Mouse (Mus musculus) splenic B cell, adult 2 months (primary cell): ENCODE measurements around the gene Ifna4.
"Not testable (repeated sequence)": the region's sequence is repeated elsewhere in the genome, so short reads cannot be mapped to it uniquely, and the experiment has no call there.

Experiments
- DNase-seq: peaks from one replicate; pipeline ENCODE4 v3.0.0-alpha.2; 2011; ENCODE audit warnings: low read depth, low spot score
- H3K27me3 ChIP-seq: 2 replicates; pipeline ENCODE4 v1.6.1; 2012; ENCODE audit warnings: mild to moderate bottlenecking, low read length, moderate library complexity, mixed read lengths; ENCODE audit not compliant: control insufficient read depth, poor library complexity, insufficient read depth, severe bottlenecking
- H3K36me3 ChIP-seq: 2 replicates; pipeline ENCODE4 v1.6.1; 2012; ENCODE audit warnings: mild to moderate bottlenecking, low read length, moderate library complexity, mixed read lengths; ENCODE audit not compliant: control insufficient read depth, poor library complexity, insufficient read depth, severe bottlenecking

Gene Ifna4

DNA sequence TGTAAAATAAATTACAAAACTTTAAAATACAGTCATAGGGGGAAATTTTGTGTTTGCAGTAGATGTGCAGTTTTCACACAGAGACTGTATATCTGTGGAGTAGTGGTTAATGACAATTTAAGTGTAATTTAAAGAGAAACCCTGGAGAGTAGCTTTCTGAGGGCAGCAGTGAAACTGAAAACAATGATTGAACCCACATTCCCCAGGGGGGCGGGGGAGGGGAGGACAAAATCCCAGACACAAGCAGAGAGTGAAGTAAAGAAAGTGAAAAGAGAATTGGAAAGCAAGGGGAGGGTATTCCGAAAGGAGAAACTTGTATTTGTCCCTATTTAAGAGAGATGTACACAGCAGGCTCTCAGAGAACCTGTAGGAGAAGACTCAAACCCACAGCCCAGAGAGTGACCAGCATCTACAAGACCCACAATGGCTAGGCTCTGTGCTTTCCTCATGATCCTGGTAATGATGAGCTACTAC is at the start of gene Ifna4:
Gene Ifna4 (plus strand): TSS at position 424 of the 474 bp plus-strand sequence.
- Histone ChIP-seq H3K36me3 (no peaks in the 10 kb centered on the region), H3K27me3 (no peaks in the 10 kb centered on the region)
- DNase-seq, result peak; percentile 41

DNA sequence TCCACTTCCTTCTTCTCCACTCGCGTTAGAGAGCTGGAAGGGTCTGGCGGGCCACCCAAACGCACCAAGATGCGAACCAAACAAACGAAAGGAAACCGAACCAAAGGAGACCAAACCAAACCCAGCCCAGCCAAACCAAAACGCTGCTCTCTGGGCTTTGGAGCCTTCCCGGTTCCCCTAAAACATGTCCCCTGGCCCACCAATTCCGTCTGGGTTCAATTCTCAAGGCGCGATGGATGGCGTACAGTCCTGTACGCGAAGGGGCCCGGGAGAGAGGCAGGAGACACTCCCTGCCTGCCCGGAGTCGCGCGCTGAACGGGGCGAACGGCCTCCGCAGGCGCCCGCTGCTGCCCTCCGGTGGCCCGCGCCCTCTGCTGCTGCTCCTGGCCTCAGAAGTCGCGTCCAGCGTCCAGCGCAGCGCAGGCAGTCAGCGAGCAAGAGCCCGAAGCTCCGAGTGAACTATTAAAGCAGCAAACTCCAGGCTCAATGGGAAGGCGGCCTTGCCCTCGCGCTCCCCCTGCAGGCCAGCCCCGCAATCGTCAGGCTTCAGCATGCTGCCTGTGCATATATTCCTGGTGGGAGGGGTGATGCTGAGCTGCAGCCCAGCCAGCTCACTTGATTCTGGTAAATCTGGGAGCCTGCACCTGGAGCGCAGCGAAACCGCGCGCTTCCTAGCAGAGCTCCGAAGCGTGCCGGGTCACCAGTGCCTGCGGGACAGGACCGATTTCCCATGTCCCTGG is 47.6 kb upstream of the Ifna4 start, which contains the start of gene Gm13275:
Gene Gm13275 (plus strand): TSS at position 552 of the 740 bp plus-strand sequence.
- not testable (repeated sequence) for DNase-seq, H3K27me3 ChIP-seq, H3K36me3 ChIP-seq

DNA sequence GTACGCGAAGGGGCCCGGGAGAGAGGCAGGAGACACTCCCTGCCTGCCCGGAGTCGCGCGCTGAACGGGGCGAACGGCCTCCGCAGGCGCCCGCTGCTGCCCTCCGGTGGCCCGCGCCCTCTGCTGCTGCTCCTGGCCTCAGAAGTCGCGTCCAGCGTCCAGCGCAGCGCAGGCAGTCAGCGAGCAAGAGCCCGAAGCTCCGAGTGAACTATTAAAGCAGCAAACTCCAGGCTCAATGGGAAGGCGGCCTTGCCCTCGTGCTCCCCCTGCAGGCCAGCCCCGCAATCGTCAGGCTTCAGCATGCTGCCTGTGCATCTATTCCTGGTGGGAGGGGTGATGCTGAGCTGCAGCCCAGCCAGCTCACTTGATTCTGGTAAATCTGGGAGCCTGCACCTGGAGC is 44.6 kb upstream of the Ifna4 start, which contains the start of gene Gm13279:
Gene Gm13279 (plus strand): TSS at position 301 of the 400 bp plus-strand sequence.
- DNase-seq, H3K27me3 ChIP-seq, H3K36me3 ChIP-seq: not testable (repeated sequence)

DNA sequence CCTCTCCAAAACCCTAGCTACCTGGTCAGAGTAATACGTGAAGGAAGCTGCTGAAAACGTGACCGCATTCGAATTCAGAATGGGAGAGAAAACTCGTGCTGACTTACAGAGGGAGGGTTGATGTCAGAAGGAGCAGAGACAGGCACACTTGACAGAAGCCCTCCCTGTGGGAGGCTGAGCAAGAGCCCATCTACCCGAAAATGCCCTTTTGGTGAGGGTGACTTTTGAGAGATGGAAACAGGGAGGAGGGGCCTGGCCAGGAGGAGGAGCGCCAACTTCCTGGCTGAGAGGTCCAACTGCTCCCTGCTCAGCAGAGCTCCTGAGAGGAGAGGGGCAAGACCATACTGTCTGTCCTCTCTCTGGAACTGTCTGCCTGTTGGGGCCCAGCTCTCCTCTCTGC is 42.3 kb upstream of the Ifna4 start, which contains the start of gene Gm13285:
Gene Gm13285 (plus strand): TSS at position 301 of the 400 bp plus-strand sequence.
- H3K36me3 ChIP-seq, H3K27me3 ChIP-seq, DNase-seq: not testable (repeated sequence)

- not testable (repeated sequence) for H3K27me3 ChIP-seq, H3K36me3 ChIP-seq, DNase-seq
Measured at GRCm38 (mm10) chr4:88802954-88803353, 38.7 kb upstream of the Ifna4 start, which contains the start of gene Gm13287. TSS of gene Gm13287 (plus strand) at chr4:88803254.

- not testable (repeated sequence) for DNase-seq, H3K36me3 ChIP-seq
Measured at GRCm38 (mm10) chr4:88805231-88805630, 36.4 kb upstream of the Ifna4 start, which contains the start of gene Gm13288. TSS of gene Gm13288 (plus strand) at chr4:88805531.

DNA sequence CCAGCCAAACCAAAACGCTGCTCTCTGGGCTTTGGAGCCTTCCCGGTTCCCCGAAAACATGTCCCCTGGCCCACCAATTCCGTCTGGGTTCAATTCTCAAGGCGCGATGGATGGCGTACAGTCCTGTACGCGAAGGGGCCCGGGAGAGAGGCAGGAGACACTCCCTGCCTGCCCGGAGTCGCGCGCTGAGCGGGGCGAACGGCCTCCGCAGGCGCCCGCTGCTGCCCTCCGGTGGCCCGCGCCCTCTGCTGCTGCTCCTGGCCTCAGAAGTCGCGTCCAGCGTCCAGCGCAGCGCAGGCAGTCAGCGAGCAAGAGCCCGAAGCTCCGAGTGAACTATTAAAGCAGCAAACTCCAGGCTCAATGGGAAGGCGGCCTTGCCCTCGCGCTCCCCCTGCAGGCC is 35.9 kb upstream of the Ifna4 start:
- DNase-seq, H3K36me3 ChIP-seq, H3K27me3 ChIP-seq: not testable (repeated sequence)

More at GRCm38 (mm10) chr4:88805231-88805630, 36.4 kb upstream of the Ifna4 start, which contains the start of gene Gm13288:
- H3K27me3 ChIP-seq, result not testable (repeated sequence)

- H3K27me3 ChIP-seq, result no peaks in the 10 kb centered on the region
- no peaks in the 10 kb centered on the region for H3K36me3 ChIP-seq
- no peak for DNase-seq
Measured at GRCm38 (mm10) chr4:88815928-88816327, 25.7 kb upstream of the Ifna4 start, which contains the start of gene Ifna7. TSS of gene Ifna7 (plus strand) at chr4:88816228.

- no peak for DNase-seq
- Histone ChIP-seq H3K27me3 (no peaks in the 10 kb centered on the region), H3K36me3 (no peaks in the 10 kb centered on the region)
Measured at GRCm38 (mm10) chr4:88819659-88820058, 22.0 kb upstream of the Ifna4 start, which contains the start of gene Ifna11. TSS of gene Ifna11 (plus strand) at chr4:88819959.

GRCm38 (mm10) chr4:88822995-88823394 is 18.7 kb upstream of the Ifna4 start:
- H3K36me3 ChIP-seq, result no peaks in the 10 kb centered on the region
- DNase-seq, result peak; percentile 42
- H3K27me3 ChIP-seq, result no peaks in the 10 kb centered on the region

GRCm38 (mm10) chr4:88827116-88827515 is 14.5 kb upstream of the Ifna4 start, which contains the start of gene Ifna6:
TSS of gene Ifna6 (plus strand) at chr4:88827416.
- not testable (repeated sequence) for DNase-seq, H3K36me3 ChIP-seq, H3K27me3 ChIP-seq

- DNase-seq, result peak; percentile 44
- Histone ChIP-seq H3K36me3 (no peaks in the 10 kb centered on the region), H3K27me3 (no peaks in the 10 kb centered on the region)
Measured at GRCm38 (mm10) chr4:88830523-88830922, 11.1 kb upstream of the Ifna4 start.

- not testable (repeated sequence) for H3K27me3 ChIP-seq, DNase-seq, H3K36me3 ChIP-seq
Measured at GRCm38 (mm10) chr4:88835225-88835624, 6.4 kb upstream of the Ifna4 start, which contains the start of gene Ifna5. TSS of gene Ifna5 (plus strand) at chr4:88835525.

- peak; percentile 44 for DNase-seq
- H3K27me3 ChIP-seq, result no peaks in the 10 kb centered on the region
- H3K36me3 ChIP-seq, result no peaks in the 10 kb centered on the region
Measured at GRCm38 (mm10) chr4:88838828-88839227, 2.8 kb upstream of the Ifna4 start.

DNA sequence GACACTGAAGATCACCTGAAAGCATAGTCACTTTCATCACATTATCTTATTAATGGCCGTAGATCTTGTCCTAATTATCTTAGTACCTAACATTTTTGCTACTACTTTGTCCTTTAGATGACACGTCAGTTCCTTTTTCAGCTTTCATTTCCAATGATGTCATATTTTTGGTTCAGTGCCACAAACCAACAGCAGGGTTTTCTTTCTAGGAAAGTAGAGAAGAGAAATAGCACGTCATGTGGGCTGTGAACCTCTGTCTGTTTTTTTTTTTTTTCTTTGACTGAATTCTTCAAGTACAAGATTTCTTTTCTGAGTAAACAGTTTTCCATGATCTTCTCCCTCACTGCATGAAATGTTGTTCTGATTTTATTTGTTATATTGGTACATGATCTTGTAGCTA is 1.6 kb upstream of the Ifna4 start:
- H3K27me3 ChIP-seq, result no peaks in the 10 kb centered on the region
- DNase-seq, result peak; percentile 21
- H3K36me3 ChIP-seq, result no peaks in the 10 kb centered on the region
